Mouse (Mus musculus) small intestine, adult 2 months (tissue): ENCODE measurements at regions not wholly inside any gene's neighbourhood (a gene's known extent, or its start where the extent isn't known, plus 50 kb on each side); places are given as distances from the start of the nearest gene placed in this dataset.

Experiments used
- H3K27ac ChIP-seq: fragments of 200-500 bp; 2 replicates; pipeline ENCODE4 v1.5.1; 2012; ENCODE audit warnings: low read depth, low read length, control low read depth, inconsistent platforms; ENCODE audit not compliant: insufficient read depth
- H3K27me3 ChIP-seq: fragments of 200-500 bp; 2 replicates; pipeline ENCODE4 v1.6.1; 2012; ENCODE audit warnings: mild to moderate bottlenecking, moderate library complexity, low read length, inconsistent platforms; ENCODE audit not compliant: control insufficient read depth, insufficient read depth
- H3K36me3 ChIP-seq: fragments of 200-500 bp; 2 replicates; pipeline ENCODE4 v1.6.1; 2012; ENCODE audit warnings: mild to moderate bottlenecking, low read length, control low read depth, inconsistent platforms; ENCODE audit not compliant: control insufficient read depth, insufficient read depth
- H3K4me1 ChIP-seq: fragments of 200-500 bp; 2 replicates; pipeline ENCODE4 v1.6.1; 2012; ENCODE audit warnings: low read length, inconsistent platforms, mixed read lengths; ENCODE audit not compliant: control insufficient read depth, insufficient read depth, insufficient read length
- H3K4me3 ChIP-seq: fragments of 200-500 bp; 2 replicates; pipeline ENCODE4 v1.5.1; 2012; ENCODE audit warnings: low read depth, mild to moderate bottlenecking, control low read depth, inconsistent platforms, low read length, moderate library complexity
- CTCF ChIP-seq: fragments of 200-500 bp; IDR thresholded peaks from 2 replicates; pipeline ENCODE4 v1.5.1; 2012; ENCODE audit warnings: low read depth, mild to moderate bottlenecking, control low read depth, inconsistent platforms, low read length, moderate library complexity, mixed read lengths; ENCODE audit not compliant: insufficient replicate concordance, insufficient read length; ENCODE audit errors: extremely low read depth
- POLR2A ChIP-seq: fragments of 200-500 bp; IDR thresholded peaks from 2 replicates; pipeline ENCODE4 v1.6.1; 2012; ENCODE audit warnings: low read depth, mild to moderate bottlenecking, control low read depth, inconsistent platforms, low read length, moderate library complexity
- WGBS: fragments of 180-500 bp; shearing (Covaris S2); methylation state at CpG from one replicate; pipeline ENCODE4 v1.1.7; 2018; 5-methylcytosine and 5-hydroxymethylcytosine counted together

DNA sequence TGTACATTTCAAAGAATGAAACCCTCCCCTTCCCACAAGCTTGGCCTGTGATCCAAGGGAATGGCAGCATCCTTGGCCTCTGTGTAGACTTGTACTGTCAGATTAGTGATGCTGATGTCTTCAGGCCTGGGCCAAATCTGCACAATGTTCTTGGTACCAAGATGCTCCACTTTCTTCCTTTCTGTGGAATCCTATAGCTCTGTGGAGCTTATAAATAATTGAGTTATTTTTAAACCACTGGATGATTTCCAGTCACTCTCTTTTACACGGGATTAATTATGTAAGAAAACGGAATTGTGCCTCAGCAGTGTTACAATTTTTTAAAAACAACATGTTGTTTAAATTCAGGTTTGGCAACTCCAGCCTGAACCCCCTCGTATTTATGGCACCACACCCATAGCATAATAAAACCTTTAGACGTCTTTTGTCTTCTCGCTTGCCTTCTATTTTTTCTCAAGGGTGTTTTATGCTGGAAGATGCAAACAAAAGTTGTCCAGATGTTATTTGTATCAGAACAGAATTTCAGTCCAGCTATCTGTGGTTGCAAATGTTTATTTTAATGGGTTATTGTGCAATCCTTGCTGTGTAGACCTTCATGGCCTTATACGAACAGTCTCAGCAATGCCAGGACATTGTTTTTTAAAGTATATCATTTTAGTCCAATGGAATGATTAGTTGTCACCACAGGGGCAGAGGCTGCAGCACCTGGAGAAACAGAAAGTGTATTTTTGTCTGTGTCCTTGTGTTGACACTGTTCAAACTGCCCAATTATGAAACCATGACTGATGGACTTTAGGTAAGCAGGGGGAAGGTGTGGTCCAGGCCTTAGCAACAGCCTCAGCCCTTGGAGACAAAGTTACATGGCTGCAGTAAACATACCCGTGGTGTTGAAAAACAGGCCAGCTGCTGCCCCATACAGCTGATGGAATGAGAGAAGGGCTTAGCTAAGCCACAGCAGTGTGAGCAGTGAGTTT lies 630.4 kb upstream of the Zeb2 start:
- Histone ChIP-seq H3K4me1 (no peaks in the 10 kb centered on the region), H3K27ac (no peak overlapping the region), H3K36me3 (no peaks in the 10 kb centered on the region), H3K27me3 (no peaks in the 10 kb centered on the region), H3K4me3 (no peak overlapping the region)
- no peak for TF ChIP-seq POLR2A
- no peak for TF ChIP-seq CTCF
- 31% methylated on average over 7 of the region's 7 CpGs for WGBS

DNA sequence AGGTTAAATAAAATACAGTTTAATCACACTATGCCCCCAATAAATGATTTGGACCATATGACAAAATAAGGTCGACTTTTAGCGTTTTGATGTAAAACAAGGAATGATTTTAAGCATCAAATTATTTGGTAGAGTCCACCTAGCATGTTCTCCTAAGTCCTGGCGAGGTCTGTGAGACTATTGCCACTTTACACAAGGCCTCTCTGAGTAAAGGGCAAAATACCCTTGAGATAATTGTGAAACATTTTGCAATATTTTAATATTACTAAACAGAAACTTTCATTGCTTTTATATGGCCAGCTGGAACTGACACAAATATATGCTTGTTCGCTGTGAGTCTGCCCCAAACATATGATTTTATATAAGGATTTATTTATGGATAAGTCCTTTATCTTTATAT lies 629.4 kb upstream of the Zeb2 start:
- no peaks in the 10 kb centered on the region for H3K27me3 ChIP-seq
- no peak overlapping the region for H3K4me3 ChIP-seq
- H3K4me1 ChIP-seq = no peaks in the 10 kb centered on the region
- no peaks in the 10 kb centered on the region for H3K36me3 ChIP-seq
- no peak overlapping the region for H3K27ac ChIP-seq
- no peak for TF ChIP-seq CTCF
- WGBS = 77% methylated on average over 4 of the region's 4 CpGs

DNA sequence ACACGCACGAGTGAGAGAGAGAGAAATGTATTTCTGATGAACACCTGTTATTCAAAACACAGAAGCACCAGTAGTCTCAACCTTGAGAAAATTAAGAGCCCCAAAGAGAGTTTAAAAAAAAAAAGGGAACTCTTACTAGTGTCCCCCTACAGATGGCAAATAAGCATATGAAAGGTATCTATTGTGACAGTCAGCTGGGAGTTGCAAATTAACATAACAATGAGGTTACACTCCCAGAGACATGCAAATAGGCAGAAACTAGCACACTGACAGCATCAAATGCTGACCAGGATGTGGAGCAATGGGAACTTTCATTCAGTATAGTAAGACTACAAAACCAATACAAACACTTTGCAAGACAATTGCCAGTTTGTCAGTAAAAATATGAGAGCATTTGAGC lies 619.1 kb upstream of the Zeb2 start:
- no peak for TF ChIP-seq POLR2A
- 74% methylated on average over 2 of the region's 2 CpGs for WGBS
- Histone ChIP-seq H3K4me3 (no peak overlapping the region), H3K36me3 (no peaks in the 10 kb centered on the region), H3K4me1 (no peaks in the 10 kb centered on the region), H3K27ac (no peak overlapping the region), H3K27me3 (no peaks in the 10 kb centered on the region)

GRCm38 (mm10) chr2:45713997-45714396 lies 596.8 kb upstream of the Zeb2 start:
- Histone ChIP-seq H3K4me1 (no peaks in the 10 kb centered on the region), H3K4me3 (no peak overlapping the region), H3K27ac (no peak overlapping the region), H3K36me3 (no peaks in the 10 kb centered on the region), H3K27me3 (no peaks in the 10 kb centered on the region)
- 53% methylated on average over 4 of the region's 4 CpGs for whole genome bisulfite sequencing
- TF ChIP-seq POLR2A (no peak), CTCF (no peak)

DNA sequence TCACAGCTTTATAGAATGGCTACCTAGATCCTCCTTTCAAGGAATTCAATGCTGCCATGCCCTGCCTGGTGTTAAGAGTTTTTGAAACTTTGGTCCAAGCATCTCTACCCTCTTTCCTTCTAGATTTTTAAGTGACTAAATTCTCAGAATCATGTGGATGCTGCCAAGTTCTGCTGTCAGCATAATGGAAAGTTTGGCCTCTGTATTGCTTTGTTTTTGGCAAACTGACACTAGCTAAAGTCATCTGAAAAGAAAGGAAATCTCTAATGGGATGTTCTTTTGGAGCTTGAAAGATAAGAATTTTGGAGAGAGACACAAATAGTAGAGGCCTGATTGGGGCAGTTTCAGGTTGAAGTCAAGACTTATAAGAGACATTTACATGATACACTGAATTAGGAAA lies 589.8 kb upstream of the Zeb2 start:
- TF ChIP-seq POLR2A = no peak
- no peak for TF ChIP-seq CTCF
- H3K4me1 ChIP-seq = peaks cover 1% of the 10 kb centered on the region; the same call in 1 of the 2 replicates
- no peak overlapping the region for H3K27ac ChIP-seq
- H3K27me3 ChIP-seq = no peaks in the 10 kb centered on the region
- H3K4me3 ChIP-seq = no peak overlapping the region
- no peaks in the 10 kb centered on the region for H3K36me3 ChIP-seq

- H3K27ac ChIP-seq = no peak overlapping the region
- peaks cover 1% of the 10 kb centered on the region; the same call in 1 of the 2 replicates for H3K4me1 ChIP-seq
- H3K27me3 ChIP-seq = no peaks in the 10 kb centered on the region
- H3K4me3 ChIP-seq = no peak overlapping the region
- TF ChIP-seq POLR2A (no peak), CTCF (no peak)
- no peaks in the 10 kb centered on the region for H3K36me3 ChIP-seq
Measured at GRCm38 (mm10) chr2:45702511-45702910, 585.3 kb upstream of the Zeb2 start.

- 86% methylated on average over 1 of the region's 1 CpGs for WGBS
- Histone ChIP-seq H3K4me1 (peaks cover 1% of the 10 kb centered on the region; the same call in 1 of the 2 replicates), H3K27ac (no peak overlapping the region), H3K4me3 (no peak overlapping the region), H3K36me3 (no peaks in the 10 kb centered on the region), H3K27me3 (no peaks in the 10 kb centered on the region)
- TF ChIP-seq POLR2A = no peak
- no peak for TF ChIP-seq CTCF
Measured at GRCm38 (mm10) chr2:45700578-45700977, 583.4 kb upstream of the Zeb2 start.
